Mouse (Mus musculus): Measurements from ENCODE around the gene Syt2. TPM values are rescaled to one million over a fixed set of nuclear protein-coding genes. Genes with fewer than 3 reads are reported as not detected.

Syt2 gene
- polyA plus RNA-seq, 1 experiment from 2014 or later: 18.3 TPM

DNA sequence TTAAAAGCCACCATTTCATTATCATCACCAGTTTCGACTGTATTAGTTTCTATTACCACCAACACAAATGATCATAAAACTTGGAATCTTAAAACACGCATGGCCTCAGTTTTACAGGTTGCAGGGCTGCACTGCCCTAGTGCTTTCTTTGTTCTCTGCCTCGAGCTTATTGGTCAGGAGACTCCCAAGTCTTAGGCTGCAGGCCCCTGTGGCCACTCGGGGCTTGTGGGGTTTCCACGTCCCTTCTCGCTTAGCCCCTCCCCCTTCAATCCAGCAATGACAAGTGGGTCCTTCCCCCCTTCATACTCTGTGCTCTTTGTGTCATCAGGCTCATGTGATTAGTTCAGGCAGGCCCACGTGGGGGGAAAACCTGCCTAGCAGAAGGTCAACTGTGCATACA is 141.6 kb downstream of the Syt2 start:
- no peak for ATAC-seq (ENCODE audit: low read depth)
- Histone ChIP-seq H3K36me3 (ENCODE audit: control insufficient read depth, insufficient read depth, low read length) (no peaks in the 10 kb centered on the region), H3K9ac (replicated peaks; ENCODE audit: low read depth, low read length) (no peak overlapping the region), H3K9me3 (ENCODE audit: control insufficient read depth, low read length) (no peaks in the 10 kb centered on the region), H3K4me3 (ENCODE audit: low read depth, low read length) (no peak overlapping the region), H3K27ac (ENCODE audit: low read depth, low read length) (no peak overlapping the region), H3K27me3 (ENCODE audit: control insufficient read depth, insufficient read depth, low read length) (no peaks in the 10 kb centered on the region), H3K4me1 (ENCODE audit: control insufficient read depth, insufficient read depth, low read length) (no peaks in the 10 kb centered on the region), H3K4me2 (ENCODE audit: low read depth, low read length) (no peak overlapping the region)
- WGBS: 41% methylated on average over 7 of the region's 7 CpGs

DNA sequence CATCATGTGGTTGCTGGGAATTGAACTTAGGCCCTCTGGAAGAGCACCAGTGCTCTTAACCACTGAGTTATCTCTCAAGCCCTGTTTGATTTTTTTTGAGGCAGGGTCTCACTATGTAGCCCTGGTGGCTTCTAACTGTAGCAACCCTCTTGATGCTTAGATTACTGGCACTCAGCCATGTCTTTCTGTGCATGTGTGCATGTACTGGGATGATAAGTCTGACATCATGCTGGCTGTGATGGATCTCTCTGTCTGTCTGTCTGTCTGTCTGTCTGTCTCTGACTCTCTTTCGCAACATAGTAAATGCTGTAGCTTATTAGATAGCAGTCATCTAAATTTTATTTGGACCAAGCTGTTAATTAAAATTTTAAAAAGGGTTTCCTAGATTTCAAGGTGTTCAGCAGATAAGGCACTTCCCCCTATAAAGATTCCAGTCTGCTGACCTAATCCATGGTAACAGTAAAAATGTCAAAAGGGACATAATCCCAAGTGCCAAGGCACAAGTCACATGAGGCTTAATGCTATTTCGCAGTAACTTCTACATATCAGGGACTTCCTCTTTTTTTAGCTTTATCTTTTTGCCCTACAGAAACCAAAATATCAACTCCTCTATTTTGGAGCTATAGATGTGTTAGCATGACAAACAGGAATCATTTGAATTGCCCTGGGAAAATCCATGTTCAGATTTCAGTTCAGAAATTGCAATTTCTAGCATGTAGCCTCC is 144.4 kb downstream of the Syt2 start:
- no peaks in the 10 kb centered on the region for H3K36me3 ChIP-seq (ENCODE audit: control insufficient read depth, insufficient read depth, low read length)
- 97% methylated on average over 2 of the region's 2 CpGs for WGBS
- no peaks in the 10 kb centered on the region for H3K4me1 ChIP-seq (ENCODE audit: control insufficient read depth, insufficient read depth, low read length)
- no peak overlapping the region for H3K27ac ChIP-seq (ENCODE audit: low read depth, low read length)
- no peaks in the 10 kb centered on the region for H3K27me3 ChIP-seq (ENCODE audit: control insufficient read depth, insufficient read depth, low read length)
- H3K9me3 ChIP-seq (ENCODE audit: control insufficient read depth, low read length): no peaks in the 10 kb centered on the region
- H3K4me3 ChIP-seq (ENCODE audit: low read depth, low read length): no peak overlapping the region
- H3K9ac ChIP-seq (replicated peaks; ENCODE audit: low read depth, low read length): no peak overlapping the region
- no peak for ATAC-seq (ENCODE audit: low read depth)
- no peak overlapping the region for H3K4me2 ChIP-seq (ENCODE audit: low read depth, low read length)

- H3K4me1 ChIP-seq (ENCODE audit: control insufficient read depth, insufficient read depth, low read length): no peaks in the 10 kb centered on the region
- H3K9ac ChIP-seq (replicated peaks; ENCODE audit: low read depth, low read length): no peak overlapping the region
- H3K9me3 ChIP-seq (ENCODE audit: control insufficient read depth, low read length): no peaks in the 10 kb centered on the region
- H3K27me3 ChIP-seq (ENCODE audit: control insufficient read depth, insufficient read depth, low read length): no peaks in the 10 kb centered on the region
- no peak overlapping the region for H3K4me2 ChIP-seq (ENCODE audit: low read depth, low read length)
- ATAC-seq (ENCODE audit: low read depth): no peak
- H3K27ac ChIP-seq (ENCODE audit: low read depth, low read length): no peak overlapping the region
- H3K4me3 ChIP-seq (ENCODE audit: low read depth, low read length): no peak overlapping the region
- no peaks in the 10 kb centered on the region for H3K36me3 ChIP-seq (ENCODE audit: control insufficient read depth, insufficient read depth, low read length)
Observed at GRCm38 (mm10) chr1:134791456-134791855, 145.0 kb downstream of the Syt2 start.

- Histone ChIP-seq H3K27ac (ENCODE audit: low read depth, low read length) (no peak overlapping the region), H3K36me3 (ENCODE audit: control insufficient read depth, insufficient read depth, low read length) (no peaks in the 10 kb centered on the region), H3K27me3 (ENCODE audit: control insufficient read depth, insufficient read depth, low read length) (no peaks in the 10 kb centered on the region), H3K4me2 (ENCODE audit: low read depth, low read length) (no peak overlapping the region), H3K4me1 (ENCODE audit: control insufficient read depth, insufficient read depth, low read length) (no peaks in the 10 kb centered on the region), H3K4me3 (ENCODE audit: low read depth, low read length) (no peak overlapping the region), H3K9ac (replicated peaks; ENCODE audit: low read depth, low read length) (no peak overlapping the region), H3K9me3 (ENCODE audit: control insufficient read depth, low read length) (no peaks in the 10 kb centered on the region)
- ATAC-seq (ENCODE audit: low read depth): no peak
- WGBS: 90% methylated on average over 1 of the region's 1 CpGs
Observed at GRCm38 (mm10) chr1:134796076-134796475, 149.6 kb downstream of the Syt2 start.

GRCm38 (mm10) chr1:134796536-134796935 is 150.1 kb downstream of the Syt2 start:
- Histone ChIP-seq H3K4me3 (ENCODE audit: low read depth, low read length) (no peak overlapping the region), H3K9ac (replicated peaks; ENCODE audit: low read depth, low read length) (no peak overlapping the region), H3K9me3 (ENCODE audit: control insufficient read depth, low read length) (no peaks in the 10 kb centered on the region), H3K27me3 (ENCODE audit: control insufficient read depth, insufficient read depth, low read length) (no peaks in the 10 kb centered on the region), H3K4me2 (ENCODE audit: low read depth, low read length) (no peak overlapping the region), H3K36me3 (ENCODE audit: control insufficient read depth, insufficient read depth, low read length) (no peaks in the 10 kb centered on the region), H3K27ac (ENCODE audit: low read depth, low read length) (no peak overlapping the region), H3K4me1 (ENCODE audit: control insufficient read depth, insufficient read depth, low read length) (no peaks in the 10 kb centered on the region)
- WGBS: 68% methylated on average over 3 of the region's 3 CpGs
- no peak for ATAC-seq (ENCODE audit: low read depth)

DNA sequence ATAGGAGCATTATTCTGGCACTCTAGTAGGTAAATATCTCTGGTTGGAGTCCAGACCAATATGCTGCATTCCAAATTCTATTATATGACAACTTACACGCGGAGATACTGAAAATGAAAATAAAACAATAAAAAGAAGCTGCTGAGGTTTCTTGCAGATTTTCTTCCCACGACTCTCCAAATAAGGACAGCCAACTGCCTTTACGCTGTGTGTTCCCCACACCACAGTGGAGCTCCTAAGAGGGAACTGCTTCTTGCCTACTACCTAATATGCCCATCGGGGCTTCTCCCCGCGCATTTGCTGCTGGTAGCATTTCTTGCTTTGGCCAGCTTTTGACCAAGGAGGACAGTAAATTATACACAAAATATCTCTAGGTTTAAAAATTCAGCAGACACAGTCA is 155.3 kb downstream of the Syt2 start:
- Histone ChIP-seq H3K9ac (replicated peaks; ENCODE audit: low read depth, low read length) (no peak overlapping the region), H3K27ac (ENCODE audit: low read depth, low read length) (no peak overlapping the region), H3K4me2 (ENCODE audit: low read depth, low read length) (no peak overlapping the region), H3K27me3 (ENCODE audit: control insufficient read depth, insufficient read depth, low read length) (no peaks in the 10 kb centered on the region), H3K4me3 (ENCODE audit: low read depth, low read length) (no peak overlapping the region), H3K36me3 (ENCODE audit: control insufficient read depth, insufficient read depth, low read length) (no peaks in the 10 kb centered on the region), H3K9me3 (ENCODE audit: control insufficient read depth, low read length) (no peaks in the 10 kb centered on the region), H3K4me1 (ENCODE audit: control insufficient read depth, insufficient read depth, low read length) (peaks cover 6% of the 10 kb centered on the region; the same call in 1 of the 2 replicates)
- 91% methylated on average over 7 of the region's 7 CpGs for WGBS
- ATAC-seq (ENCODE audit: low read depth): no peak

- no peak overlapping the region for H3K27ac ChIP-seq (ENCODE audit: low read depth, low read length)
- no peak overlapping the region for H3K4me2 ChIP-seq (ENCODE audit: low read depth, low read length)
- no peaks in the 10 kb centered on the region for H3K27me3 ChIP-seq (ENCODE audit: control insufficient read depth, insufficient read depth, low read length)
- no peak overlapping the region for H3K9ac ChIP-seq (replicated peaks; ENCODE audit: low read depth, low read length)
- H3K4me3 ChIP-seq (ENCODE audit: low read depth, low read length): no peak overlapping the region
- WGBS: 71% methylated on average over 16 of the region's 16 CpGs
- no peaks in the 10 kb centered on the region for H3K36me3 ChIP-seq (ENCODE audit: control insufficient read depth, insufficient read depth, low read length)
- no peak for ATAC-seq (ENCODE audit: low read depth)
- H3K4me1 ChIP-seq (ENCODE audit: control insufficient read depth, insufficient read depth, low read length): peaks cover 6% of the 10 kb centered on the region; the same call in 1 of the 2 replicates
- no peaks in the 10 kb centered on the region for H3K9me3 ChIP-seq (ENCODE audit: control insufficient read depth, low read length)
Observed at GRCm38 (mm10) chr1:134803286-134804117, 157.0 kb downstream of the Syt2 start.

DNA sequence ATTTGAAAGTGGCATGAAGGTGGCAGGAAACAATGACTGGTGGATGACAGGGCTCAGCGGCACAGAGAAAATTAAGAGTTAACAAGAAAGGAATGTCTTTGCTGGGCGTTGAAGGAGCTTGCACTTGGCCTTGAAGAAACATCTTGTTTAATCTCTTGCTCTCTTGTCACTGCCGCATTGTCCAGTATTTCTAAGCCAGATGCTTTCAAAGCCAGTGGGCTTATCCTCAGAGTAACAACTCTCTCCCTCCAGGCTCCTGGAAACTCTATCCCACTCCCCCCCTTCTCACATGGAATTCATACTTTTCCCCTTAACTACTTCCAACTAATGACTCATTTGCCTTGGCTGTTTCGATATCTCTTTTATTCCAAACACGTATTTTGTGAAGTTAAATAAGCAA is 157.9 kb downstream of the Syt2 start:
- no peaks in the 10 kb centered on the region for H3K27me3 ChIP-seq (ENCODE audit: control insufficient read depth, insufficient read depth, low read length)
- H3K9ac ChIP-seq (replicated peaks; ENCODE audit: low read depth, low read length): no peak overlapping the region
- H3K27ac ChIP-seq (ENCODE audit: low read depth, low read length): no peak overlapping the region
- WGBS: 73% methylated on average over 5 of the region's 5 CpGs
- H3K4me3 ChIP-seq (ENCODE audit: low read depth, low read length): no peak overlapping the region
- H3K4me1 ChIP-seq (ENCODE audit: control insufficient read depth, insufficient read depth, low read length): peaks cover 6% of the 10 kb centered on the region; the same call in 1 of the 2 replicates
- H3K9me3 ChIP-seq (ENCODE audit: control insufficient read depth, low read length): no peaks in the 10 kb centered on the region
- ATAC-seq (ENCODE audit: low read depth): no peak
- H3K36me3 ChIP-seq (ENCODE audit: control insufficient read depth, insufficient read depth, low read length): no peaks in the 10 kb centered on the region
- H3K4me2 ChIP-seq (ENCODE audit: low read depth, low read length): no peak overlapping the region

GRCm38 (mm10) chr1:134805471-134805870 is 159.0 kb downstream of the Syt2 start:
- Histone ChIP-seq H3K27me3 (ENCODE audit: control insufficient read depth, insufficient read depth, low read length) (no peaks in the 10 kb centered on the region), H3K4me1 (ENCODE audit: control insufficient read depth, insufficient read depth, low read length) (peaks cover 6% of the 10 kb centered on the region; the same call in 1 of the 2 replicates), H3K27ac (ENCODE audit: low read depth, low read length) (peak overlapping the region; percentile 16; the same call in 1 of the 2 replicates), H3K4me3 (ENCODE audit: low read depth, low read length) (no peak overlapping the region), H3K36me3 (ENCODE audit: control insufficient read depth, insufficient read depth, low read length) (no peaks in the 10 kb centered on the region), H3K4me2 (ENCODE audit: low read depth, low read length) (no peak overlapping the region), H3K9ac (replicated peaks; ENCODE audit: low read depth, low read length) (no peak overlapping the region), H3K9me3 (ENCODE audit: control insufficient read depth, low read length) (no peaks in the 10 kb centered on the region)
- no peak for ATAC-seq (ENCODE audit: low read depth)
- WGBS: 65% methylated on average over 9 of the region's 9 CpGs
